Mouse (Mus musculus): ENCODE measurements around the gene Chst3.
A peak's percentile ranks its signal among the peaks of the same experiment; 100 is the strongest.
"Not testable (repeated sequence)": the region's sequence is repeated elsewhere in the genome, so short reads cannot be mapped to it uniquely, and the experiment has no call there.

The Chst3 gene

DNA sequence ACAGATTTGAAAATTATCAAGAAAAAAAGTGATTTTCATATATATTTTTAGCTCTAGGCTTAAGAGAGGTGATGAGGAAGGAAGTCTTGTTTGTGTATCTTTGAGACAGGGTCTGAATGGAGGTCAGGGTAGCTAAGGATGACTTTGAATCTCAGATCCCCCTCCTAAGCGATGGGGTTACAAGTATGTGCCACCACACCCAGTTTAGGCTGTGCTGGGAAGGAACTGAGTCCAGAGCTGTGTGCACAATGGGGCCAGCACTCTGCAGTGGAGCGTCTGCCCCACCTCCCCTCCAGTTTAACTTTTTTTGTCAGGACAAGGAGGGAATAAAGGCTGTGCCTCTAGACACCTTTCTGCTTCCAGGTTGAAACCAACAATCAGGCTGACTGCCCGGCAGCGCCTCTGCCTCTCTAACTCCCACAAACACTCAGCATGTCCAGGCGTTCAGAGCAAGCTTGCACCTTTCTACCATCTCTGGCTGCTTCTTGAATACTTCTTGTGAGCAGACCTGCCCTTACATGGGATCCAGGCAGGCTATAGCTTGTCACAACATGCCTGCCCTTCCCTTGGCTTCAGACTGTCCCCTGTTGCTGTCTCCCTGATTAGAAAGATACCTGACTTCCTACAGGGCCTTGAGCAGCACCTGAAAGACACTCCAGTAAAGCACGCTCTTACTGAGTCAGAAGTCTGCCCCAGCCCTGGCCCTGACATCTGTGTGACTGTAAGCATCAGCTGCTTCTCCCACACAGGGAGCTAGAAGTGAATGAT is 11.4 kb upstream of the Chst3 start:
- no peak for DNase-seq

DNA sequence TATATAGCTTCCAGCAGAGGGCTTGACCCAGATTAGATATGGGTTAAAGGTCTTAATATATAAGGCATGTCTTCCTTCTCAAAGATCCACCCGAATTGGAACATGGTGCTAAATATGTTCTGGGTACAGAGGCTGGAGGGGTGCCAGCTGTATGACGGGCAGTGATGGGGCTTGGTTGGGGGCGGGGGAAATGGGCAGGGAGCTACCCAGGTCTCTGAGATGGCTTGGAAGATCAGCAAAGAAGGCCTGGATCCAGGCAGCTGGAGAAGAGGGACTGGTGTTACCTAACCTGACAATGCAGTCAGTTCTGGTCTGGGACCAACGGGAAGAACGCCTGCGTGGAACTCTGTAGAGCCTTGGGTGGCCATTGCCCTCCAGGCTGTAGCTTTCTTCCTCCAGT is 10.1 kb upstream of the Chst3 start:
- no peak for DNase-seq

DNA sequence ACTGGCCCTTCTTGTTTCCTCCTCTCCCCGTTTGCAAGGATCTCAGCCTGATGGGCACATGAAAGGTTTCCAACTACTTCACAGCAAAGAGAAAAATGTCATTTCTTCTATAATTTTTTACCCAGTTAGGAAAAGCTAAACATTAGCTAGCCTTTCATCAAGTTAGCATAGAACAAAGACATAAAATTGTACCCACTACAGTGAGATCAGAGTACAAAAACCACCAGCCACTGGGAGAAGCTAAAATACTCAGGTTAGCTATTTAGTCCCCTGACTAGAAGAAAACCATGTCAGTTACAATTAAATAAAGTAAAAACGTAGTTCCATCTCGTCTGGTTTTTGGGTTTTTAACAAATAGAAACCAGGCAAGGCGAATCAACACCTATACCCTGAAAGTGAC is 8.6 kb upstream of the Chst3 start:
- no peak for DNase-seq

DNA sequence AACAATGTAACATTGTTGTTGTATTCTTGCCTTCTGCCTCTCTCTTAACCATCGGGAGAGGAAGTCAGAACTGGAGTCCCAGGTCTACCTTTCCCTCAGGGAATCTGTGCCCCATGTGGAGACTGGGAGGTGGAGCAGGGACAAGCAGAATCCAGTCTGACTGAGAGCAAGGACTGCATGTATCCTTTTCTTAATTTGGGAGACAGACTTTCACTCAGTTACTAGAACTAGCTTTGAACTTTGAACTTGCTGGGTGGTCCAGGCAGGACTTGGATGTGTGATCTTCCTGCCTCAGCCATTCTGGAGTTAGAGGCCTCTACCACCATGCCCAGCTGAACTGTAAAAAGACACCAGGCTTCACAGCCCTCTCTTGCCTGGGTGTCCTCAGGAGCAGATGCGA is 5.5 kb upstream of the Chst3 start:
- no peak for DNase-seq

DNA sequence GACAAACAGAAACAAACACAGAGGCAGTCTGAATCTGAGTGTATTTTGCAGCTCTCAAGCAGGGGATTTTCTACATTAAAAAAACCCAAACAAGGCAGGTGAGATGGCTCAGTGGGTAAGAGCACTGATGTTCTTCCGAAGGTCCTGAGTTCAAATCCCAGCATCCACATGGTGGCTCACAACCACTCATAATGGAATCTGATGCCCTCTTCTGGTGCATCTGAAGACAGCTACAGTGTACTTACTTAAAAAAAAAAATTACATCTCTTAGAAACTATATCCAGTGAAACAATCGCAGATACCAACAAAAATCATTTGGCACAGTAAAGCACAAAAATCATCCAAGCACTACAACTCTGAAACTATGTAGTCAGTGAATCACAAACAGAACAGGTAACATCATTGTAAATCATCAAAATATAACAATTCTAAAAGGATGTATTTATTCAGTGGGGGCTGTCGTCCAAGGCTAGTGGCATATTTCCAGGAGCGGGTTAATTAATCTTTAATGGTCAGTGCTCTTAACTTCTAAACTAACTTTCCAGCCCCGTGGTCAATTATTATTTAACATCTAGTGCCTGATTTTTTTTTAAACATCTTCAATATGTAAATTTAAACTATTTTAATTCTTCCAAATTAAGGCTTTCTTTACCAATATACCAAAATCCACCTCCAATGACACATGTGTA is 2.7 kb upstream of the Chst3 start:
- DNase-seq = not testable (repeated sequence)

DNA sequence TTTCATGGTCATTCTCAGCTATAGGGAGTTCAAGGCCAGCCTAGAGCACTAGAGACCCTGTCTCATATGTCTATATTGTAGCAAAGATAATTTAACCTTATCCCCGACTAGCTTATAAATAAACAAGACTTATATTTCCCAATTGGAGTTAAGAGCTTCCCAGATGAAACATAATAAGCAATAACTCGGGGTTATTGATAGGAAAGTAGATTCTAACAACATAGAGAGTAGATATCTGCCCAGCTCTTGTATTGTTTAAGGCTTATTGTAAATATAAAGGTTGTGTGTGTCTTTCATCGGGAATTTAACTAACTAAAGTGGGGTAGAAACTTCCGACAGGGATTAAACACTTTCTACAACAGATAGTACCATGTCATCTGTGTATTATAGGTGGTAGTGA is 1.5 kb upstream of the Chst3 start:
- no peak for DNase-seq

DNA sequence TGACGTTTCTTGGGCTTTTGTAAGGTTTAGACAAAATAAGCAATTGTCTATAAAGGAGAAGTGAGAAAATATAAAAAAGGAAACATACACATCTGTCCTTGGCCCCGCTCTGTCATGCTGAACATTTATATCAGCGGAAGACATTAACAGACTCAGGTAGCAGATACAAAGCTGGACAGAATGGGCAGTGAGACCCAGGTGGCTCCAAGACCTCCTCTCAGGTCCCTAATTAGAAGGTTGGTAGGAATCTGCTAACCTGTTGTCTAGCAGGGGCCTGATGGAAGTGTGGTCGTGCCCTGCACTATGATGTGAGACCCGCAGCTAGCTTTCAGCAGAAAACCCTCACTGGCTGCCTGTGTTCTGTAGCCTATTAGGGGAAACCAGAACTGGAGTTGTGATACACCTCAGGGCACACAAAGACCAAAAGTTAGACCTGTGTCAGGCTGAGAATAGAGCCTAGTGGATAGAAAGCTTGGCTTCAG is 1.0 kb upstream of the Chst3 start:
- no peak for DNase-seq

DNA sequence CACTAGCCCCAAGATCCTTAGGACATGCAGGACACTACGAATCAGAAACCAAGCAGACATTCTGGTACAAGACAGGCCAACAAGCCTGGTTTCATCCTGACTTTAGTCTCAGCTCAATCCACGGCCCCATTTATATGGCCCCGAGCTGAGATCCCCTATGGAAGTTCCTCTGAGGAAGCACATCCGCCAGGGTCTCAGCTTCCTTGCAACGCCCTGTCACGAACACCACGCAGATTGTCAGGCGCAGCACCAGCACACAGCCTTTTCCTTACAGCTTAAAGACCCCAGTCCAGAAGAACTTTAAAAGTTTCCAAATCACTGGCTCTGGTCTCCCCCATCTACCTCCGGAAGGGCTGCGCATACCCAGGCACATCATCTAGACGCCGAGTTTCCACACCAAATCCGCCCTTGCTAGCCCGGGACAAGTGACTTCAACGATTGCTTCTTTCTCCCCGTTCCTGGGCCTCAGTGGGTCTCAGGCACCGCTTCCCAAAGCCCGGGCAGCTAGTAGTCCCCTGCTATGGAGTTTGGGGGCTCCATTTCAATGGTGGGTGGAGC is 948 bp downstream of the Chst3 start:
- DNase-seq = no peak

DNA sequence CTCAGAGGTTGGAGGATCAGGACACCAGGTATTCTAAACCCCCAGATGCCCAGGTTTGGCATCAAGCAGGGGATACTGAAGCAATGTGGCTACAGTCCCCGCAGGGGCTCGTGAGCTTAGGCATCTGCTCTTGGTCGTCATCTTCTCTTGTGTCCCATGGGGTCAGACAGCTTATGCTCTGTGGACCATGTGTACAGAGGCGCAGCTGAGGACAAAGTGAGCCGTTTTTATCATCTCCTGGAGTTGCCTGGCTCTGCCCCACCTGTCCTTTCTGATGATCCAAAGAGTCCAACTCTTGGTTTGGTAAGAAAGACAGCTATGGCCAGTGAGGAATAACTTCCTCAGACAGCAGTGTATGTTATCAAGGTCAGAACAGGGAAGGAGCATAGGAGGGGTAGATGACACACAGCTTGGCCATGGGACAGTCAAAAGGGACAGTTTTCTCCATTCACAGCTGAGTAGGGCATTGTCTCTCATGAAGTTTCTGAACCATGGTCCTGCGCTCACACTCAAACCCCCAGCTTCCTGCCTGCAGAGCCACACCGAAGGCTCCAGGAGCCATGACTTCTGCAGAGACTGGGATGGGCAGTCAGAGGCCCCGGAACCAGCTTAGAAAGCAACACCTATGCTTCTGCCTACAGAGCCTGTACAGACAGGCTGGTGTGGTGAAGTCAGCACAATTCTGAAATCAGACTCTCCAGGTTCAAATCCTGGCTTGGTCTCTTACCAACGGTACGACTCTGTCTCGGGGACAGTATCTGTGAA is 2.5 kb downstream of the Chst3 start:
- DNase-seq = no peak

DNA sequence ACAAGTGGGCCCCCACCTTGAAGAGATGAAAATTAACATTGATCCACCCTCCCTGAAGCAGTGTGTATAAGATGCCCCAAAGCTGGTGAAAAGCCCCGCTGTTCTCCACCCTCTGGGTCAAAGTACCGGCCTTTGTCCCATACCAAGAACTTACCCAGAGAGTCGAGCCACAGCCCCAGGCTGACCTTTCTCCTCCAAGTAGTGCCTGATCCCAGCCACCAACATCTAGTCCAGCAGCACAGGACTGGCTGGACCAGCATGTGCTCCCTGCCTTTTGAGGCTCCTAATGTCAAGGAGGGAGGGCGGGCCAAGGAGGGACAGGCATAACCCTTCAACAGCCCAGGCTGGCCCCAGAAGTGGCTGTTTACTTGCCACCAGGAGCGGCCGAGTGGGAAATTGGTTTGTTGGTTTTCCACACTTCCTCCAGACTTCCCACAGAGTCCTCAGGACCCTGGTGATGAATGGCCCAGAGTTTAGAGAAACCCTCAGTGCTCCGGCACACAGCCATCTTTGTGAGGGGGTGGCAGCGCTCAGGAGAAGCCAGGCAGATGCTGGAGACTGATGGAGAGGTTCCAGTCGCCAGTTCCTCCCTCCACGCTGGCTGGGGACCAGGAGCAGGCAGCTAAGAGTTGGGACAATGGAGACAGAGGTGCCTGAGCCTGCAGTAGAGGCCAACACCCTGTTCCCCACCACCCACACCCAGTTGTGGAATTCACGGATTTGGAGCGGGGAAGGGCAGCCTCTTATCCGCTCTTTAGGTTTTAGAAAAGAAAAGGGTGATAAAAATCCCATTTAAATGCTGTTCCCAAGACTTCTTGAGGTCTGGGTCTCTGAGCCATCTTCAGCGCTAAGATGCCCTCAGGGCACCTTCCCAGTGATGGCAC is 3.7 kb downstream of the Chst3 start:
- no peak for DNase-seq

DNA sequence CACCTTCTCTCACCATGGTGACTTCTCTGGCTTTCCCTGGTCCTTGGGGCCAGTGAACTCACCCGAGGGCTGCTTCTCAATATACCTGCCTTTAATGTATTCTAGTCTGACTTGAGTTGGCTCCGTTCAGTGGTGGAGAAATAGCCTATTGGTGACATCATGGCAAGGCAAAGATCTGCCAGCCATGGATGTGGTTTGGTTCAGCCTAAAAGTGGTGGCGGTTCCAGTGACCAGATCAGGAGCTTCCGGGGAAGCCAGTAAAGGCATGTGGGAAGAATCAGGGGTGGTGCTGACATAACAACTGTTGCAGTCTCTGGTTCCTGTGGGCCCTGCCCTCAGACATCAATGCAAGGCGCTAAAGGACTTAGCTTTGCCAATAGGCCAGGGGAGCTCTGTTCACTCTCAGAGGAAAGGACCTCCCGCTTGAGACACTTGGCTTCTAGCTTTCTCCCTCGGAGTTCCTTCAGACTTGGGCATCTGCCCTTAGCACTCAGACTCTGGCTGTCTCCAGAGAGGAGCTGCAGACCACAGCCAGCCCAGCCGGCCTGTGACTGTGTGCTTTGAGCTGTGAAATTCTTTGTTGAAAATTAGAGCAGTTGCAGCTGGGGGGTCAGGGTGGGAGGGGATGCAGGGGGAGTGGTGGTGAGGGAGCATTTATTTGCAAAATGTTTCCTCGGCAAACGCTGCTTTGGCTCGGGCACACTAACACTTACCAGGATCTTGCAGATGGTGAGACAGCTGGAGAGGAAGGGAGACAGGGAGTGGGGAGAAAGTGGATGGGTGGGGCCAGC is 6.3 kb downstream of the Chst3 start:
- DNase-seq = no peak

DNA sequence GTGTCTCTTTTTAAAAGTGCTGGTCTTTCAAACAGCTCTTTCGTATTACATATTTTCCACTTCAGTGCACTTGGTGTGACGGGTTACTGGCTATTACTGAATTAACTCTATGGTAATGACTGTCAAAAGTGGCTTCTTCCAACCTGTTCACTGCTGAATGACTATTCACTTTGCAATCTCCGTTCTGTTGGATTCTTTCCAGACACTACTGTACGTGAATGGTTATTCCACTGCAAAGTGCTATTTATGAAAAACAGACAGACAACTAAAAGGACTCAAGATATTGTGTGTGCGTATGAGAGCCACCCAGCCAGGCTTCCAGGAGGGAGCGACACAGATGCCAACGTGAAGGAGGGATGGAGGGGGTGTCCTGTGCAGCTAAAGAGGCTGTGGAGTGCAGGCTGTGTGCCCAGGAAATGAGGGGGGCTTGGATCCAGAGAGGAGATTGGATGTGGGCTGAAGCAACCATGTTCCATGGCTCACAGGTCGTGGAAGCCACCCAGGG is 7.5 kb downstream of the Chst3 start:
- no peak for DNase-seq

DNA sequence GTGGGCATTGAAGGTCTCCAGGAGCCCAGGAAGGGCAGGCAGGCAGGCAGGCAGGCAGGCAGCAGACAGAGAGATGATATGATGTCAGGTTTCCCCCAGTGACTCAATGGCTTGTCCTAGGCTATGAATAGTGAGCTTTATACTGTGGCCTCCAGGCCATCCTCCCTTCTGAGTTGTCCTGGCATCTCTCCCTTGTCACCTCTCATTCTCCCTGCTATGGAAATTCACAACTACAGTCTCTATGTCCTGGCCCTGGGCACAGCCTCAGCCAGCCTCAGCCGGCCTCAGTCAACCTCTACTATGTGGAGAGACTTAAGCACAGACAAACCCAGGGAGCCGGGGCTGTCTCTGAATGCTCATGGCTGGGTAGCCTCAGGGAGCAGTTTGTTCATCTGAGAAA is 8.6 kb downstream of the Chst3 start:
- DNase-seq = no peak

DNA sequence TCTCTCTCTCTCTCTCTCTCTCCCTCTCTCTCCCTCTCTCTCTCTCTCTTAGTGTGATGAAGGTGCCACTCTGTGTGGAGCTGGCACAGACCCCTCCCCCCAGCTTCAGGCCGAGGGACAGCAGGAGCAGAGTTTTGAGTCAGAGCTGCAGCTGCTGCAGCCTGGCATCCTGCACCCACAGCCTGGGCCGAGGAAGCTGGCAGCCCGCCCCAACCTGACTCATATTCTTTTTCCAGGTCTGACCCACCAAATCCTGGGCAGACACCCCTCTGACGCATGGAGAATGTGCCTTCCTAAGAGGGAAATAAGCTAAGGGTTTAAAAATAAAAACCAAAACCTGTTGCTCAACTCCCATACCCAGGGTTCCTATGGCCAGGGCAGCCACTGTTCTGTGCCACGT is 9.8 kb downstream of the Chst3 start:
- peak; percentile 73 for DNase-seq

DNA sequence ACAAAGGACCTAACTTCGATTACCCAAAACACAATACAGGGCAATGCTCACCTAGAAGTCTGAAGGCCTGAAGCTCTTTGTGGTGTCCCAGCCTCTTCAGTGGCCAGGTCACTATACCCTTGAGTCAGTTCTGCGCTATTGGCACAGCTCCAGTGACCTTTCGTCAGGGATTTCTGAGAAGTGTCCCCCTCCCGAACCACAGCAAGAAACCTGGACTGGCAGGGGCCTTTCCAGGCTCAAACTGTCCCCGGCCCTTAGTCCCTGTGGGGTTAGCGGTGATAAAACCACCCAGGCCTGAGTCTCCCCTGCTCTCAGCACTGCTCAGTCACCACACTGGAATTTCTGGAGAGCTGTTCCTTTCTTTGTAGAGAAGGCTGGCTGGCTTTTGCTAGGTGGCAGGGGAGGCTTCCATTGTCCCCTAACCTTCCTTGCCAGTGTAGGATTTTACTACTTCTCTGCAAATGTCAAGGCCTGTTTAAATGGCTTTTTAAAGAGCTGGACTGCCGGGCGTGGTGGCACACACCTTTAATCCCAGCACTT is 11.8 kb downstream of the Chst3 start:
- no peak for DNase-seq

DNA sequence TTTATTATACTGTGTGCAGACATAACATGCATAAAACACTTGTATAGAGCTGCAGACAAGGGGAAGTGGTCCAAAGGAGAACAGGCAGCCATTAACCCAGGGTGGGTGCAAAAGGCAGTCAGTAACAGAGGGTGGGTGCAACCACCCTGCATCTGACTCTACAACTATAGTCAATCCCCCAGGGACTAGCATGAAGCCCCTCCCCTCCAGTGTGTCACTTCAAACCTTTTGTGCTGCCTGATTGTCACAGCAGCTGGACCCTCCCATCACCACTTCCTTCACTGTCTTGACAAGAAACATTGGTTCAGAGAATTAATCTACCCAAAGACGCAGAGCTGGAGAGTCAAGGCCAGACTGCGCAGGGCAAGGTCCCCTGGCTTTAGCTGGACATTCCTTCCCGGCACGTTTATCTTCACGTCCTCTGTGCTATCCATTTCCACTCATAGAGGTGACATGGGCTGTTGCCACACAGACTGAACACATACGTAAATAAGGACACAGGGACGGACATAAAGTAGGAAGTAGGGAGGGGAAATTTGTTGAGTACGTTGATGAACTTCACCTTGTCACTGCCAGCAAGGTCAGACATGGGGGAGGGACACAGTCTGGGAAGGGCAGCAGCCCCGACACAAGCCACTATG is 13.3 kb downstream of the Chst3 start:
- DNase-seq = no peak

DNA sequence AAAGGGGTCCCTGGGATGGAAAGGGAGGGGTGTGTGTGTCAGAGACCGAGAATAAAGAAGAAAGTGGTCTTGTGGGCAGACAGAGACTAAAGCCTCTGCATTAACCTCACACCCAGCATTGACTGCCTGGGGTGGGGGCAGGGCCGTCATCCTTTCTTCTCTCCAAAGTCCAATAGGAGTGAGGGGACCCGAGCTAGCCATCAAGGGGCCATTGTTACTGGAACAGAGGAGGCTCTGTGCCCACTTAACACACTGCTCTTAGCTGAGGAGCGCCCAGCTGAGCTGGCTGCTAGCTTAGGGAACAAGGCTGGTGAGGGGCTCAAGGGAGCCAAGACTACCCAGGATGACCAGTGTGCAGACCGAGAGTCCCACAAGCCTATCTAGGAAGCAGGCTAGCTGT is 16.3 kb downstream of the Chst3 start:
- DNase-seq = no peak

DNA sequence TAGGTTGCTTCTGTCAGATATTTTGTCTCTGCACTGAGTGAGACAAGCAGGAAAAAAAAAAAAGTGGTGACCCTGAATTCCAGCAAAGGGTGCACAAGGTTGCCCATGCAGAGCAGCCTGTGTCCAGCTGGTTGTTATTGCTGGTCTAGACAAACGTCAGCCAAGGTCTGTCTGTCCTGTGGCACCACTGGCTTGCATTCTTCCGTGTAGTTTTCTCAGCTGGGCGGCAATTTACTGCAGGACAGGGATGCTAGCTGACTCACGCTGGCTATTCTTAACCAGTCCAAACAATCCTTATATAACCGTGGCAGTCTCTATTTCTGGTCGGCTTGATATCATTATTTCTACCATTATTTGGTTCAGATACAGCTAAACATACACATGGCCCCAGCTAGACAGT is 18.1 kb downstream of the Chst3 start:
- no peak for DNase-seq

DNA sequence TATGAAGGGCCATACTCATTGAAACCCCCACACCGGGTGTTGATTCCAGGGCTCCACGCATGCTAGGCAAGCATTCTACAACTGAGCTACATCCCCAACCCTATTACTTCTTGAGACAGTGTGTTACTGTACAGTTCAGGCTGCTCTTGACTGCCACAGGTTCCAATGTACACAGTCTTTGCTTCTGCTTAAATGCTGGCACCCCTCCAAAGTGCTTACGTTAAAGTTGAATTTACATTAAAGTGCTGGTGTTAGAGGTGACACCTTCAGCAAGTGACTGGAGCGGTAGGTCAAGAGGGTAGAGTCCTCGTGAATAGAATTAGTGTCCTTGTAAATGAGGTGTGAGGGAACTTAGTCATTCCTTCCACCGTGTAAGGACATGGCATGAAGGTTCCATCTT is 19.7 kb downstream of the Chst3 start:
- DNase-seq = no peak

DNA sequence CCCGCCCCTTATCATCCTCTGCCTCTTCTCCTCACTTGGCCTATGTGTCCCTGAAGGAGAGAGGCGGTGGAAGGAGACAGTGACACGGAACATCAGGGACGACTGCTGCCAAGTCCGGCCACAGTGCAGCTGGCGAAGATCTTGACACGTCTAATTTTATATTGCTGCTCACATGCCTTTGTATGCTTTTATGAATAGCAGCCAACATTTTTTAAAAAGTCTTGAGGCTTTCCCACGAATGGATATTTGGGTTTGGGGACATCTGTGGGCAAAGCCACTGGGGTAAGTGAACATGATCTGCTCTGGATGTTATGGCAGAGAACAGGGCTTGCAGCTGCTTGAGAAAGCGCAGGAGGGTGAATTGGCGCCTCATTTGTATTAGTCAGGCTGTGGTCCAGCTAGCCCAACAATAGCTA is 21.6 kb downstream of the Chst3 start:
- DNase-seq = no peak

DNA sequence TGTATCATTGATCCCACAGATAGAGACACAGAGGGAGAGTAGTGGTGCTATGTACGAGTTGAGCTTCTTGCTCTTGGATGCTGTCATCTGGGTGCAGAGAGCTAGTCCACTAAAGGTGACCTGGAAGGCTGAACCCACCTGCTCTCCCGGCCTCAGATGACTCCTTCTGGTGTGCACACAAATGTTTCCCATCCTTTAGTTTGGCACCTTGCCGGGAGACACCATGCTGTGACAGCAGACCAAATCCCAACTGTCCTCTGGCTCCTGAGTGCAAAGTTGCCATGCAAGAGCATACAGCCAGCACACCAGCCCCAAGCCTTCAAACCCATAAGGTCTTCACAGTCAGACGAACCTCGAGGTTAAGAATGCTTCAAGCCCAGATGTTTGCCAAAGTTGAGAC is 22.1 kb downstream of the Chst3 start:
- DNase-seq = peak; percentile 69
